Mouse (Mus musculus) Patski (cell line): ENCODE data around the gene Adgrg6. TPM values are rescaled to one million over a fixed set of nuclear protein-coding genes. Genes with fewer than 3 reads are reported as not detected.

ENCODE experiments used
- ATAC-seq: fragments of 100-300 bp; one replicate; pipeline ENCODE4 v1.8.0; 2021
- CTCF ChIA-PET: fragments of 350-600 bp; sonication (Branson Sonifier 250); formaldehyde crosslinking; loops from one replicate; lab custom pipeline; 2022; ENCODE audit warnings: inconsistent platforms; lab: Charles Lee
- POLR2A ChIA-PET: fragments of 350-600 bp; sonication (Branson Sonifier 250); formaldehyde crosslinking; loops from one replicate; lab custom pipeline; 2022; ENCODE audit warnings: antibody characterized with exemption, inconsistent platforms; lab: Charles Lee
- DNase-seq: peaks from one replicate; pipeline ENCODE4 v3.0.0-alpha.2; 2011; ENCODE audit warnings: low read depth, low spot score
- H3K27me3 ChIP-seq: fragments of 371-371 bp; one replicate; pipeline ENCODE4 v1.5.1; 2021
- CTCF ChIP-seq: fragments of 100-300 bp; IDR thresholded peaks from one replicate; pipeline ENCODE4 v1.5.1; 2021
- in situ Hi-C: fragments of 300-500 bp; cut with MboI; formaldehyde crosslinking; loops from 3 replicates; pipeline ENCODE4 v1.11.1; 2018; ENCODE audit warnings: low pct_unique_long_range_greater_than_20kb, mixed read lengths
- polyA plus RNA-seq: library from polyadenylated mRNA; unstranded; gene quantifications from one replicate; pipeline ENCODE4 v1.2.3, GENCODE M21; 2021

Adgrg6 gene
- polyA plus RNA-seq, 1 experiment from 2014 or later: 43.0 TPM

GRCm38 (mm10) chr10:14495658-14496057 is 49.8 kb downstream of the Adgrg6 start:
- ATAC-seq (no peak), DNase-seq (no peak)
- H3K27me3 ChIP-seq: no peaks in the 10 kb centered on the region
- ChIA-PET CTCF (no interaction called here), POLR2A (no interaction called here)
- TF ChIP-seq CTCF: no peak
- in situ Hi-C loops: no loop called here

- H3K27me3 ChIP-seq: no peaks in the 10 kb centered on the region
- TF ChIP-seq CTCF: no peak
- ATAC-seq: no peak
- CTCF ChIA-PET: no interaction called here
- in situ Hi-C loops: no loop called here
- POLR2A ChIA-PET: no interaction called here
- no peak for DNase-seq
Observed at GRCm38 (mm10) chr10:14495204-14495603, 50.3 kb downstream of the Adgrg6 start.

- ChIA-PET POLR2A (no interaction called here), CTCF (interaction anchor here (1.2 to 3.4 kb wide), 2 partner anchors 10 to 19 kb away, joined by 4 to 18 read pairs; no protein-coding TSS in a partner anchor)
- DNase-seq (no peak), ATAC-seq (no peak)
- no peaks in the 10 kb centered on the region for H3K27me3 ChIP-seq
- no peak for TF ChIP-seq CTCF
- in situ Hi-C loops: no loop called here
Observed at GRCm38 (mm10) chr10:14491838-14492237, 53.6 kb downstream of the Adgrg6 start.

- no peaks in the 10 kb centered on the region for H3K27me3 ChIP-seq
- ATAC-seq (no peak), DNase-seq (no peak)
- CTCF ChIA-PET: interaction anchor here (0.7 to 3.3 kb wide), 4 partner anchors 8 to 14 kb away, joined by 3 to 18 read pairs (median 3); no protein-coding TSS in a partner anchor
- TF ChIP-seq CTCF: no peak
- in situ Hi-C loops: no loop called here
- POLR2A ChIA-PET: interaction anchor here (1.0 kb wide), 1 partner anchor 11 kb away, joined by 3 read pairs; no protein-coding TSS in a partner anchor
Observed at GRCm38 (mm10) chr10:14483257-14483656, 62.2 kb downstream of the Adgrg6 start.

- no peak for ATAC-seq
- CTCF ChIA-PET: interaction anchor here (0.7 to 3.3 kb wide), 3 partner anchors 9 to 12 kb away, joined by 3 to 18 read pairs (median 3); no protein-coding TSS in a partner anchor
- in situ Hi-C loops: no loop called here
- POLR2A ChIA-PET: interaction anchor here (1.0 kb wide), 1 partner anchor 12 kb away, joined by 3 read pairs; no protein-coding TSS in a partner anchor
- no peak for TF ChIP-seq CTCF
- DNase-seq: no peak
- H3K27me3 ChIP-seq: no peaks in the 10 kb centered on the region
Observed at GRCm38 (mm10) chr10:14482483-14482882, 63.0 kb downstream of the Adgrg6 start.

GRCm38 (mm10) chr10:14480928-14481327 is 64.5 kb downstream of the Adgrg6 start:
- no peak for TF ChIP-seq CTCF
- DNase-seq (no peak), ATAC-seq (no peak)
- POLR2A ChIA-PET: interaction anchor here (0.8 kb wide), 1 partner anchor 10 kb away, joined by 4 read pairs; no protein-coding TSS in a partner anchor
- CTCF ChIA-PET: interaction anchor here (3.3 kb wide), 1 partner anchor 10 kb away, joined by 18 read pairs; no protein-coding TSS in a partner anchor
- H3K27me3 ChIP-seq: no peaks in the 10 kb centered on the region
- in situ Hi-C loops: no loop called here

- no peaks in the 10 kb centered on the region for H3K27me3 ChIP-seq
- no peak for ATAC-seq
- no peak for DNase-seq
- in situ Hi-C loops: no loop called here
- POLR2A ChIA-PET: no interaction called here
- TF ChIP-seq CTCF: no peak
- CTCF ChIA-PET: interaction anchor here (1.2 kb wide), 1 partner anchor 63 kb away, joined by 4 read pairs; no protein-coding TSS in a partner anchor
Observed at GRCm38 (mm10) chr10:14476393-14476792, 69.1 kb downstream of the Adgrg6 start.

GRCm38 (mm10) chr10:14475641-14476040 is 69.8 kb downstream of the Adgrg6 start:
- in situ Hi-C loops: no loop called here
- TF ChIP-seq CTCF: no peak
- H3K27me3 ChIP-seq: no peaks in the 10 kb centered on the region
- CTCF ChIA-PET: interaction anchor here (1.2 kb wide), 1 partner anchor 64 kb away, joined by 4 read pairs; no protein-coding TSS in a partner anchor
- POLR2A ChIA-PET: no interaction called here
- ATAC-seq (no peak), DNase-seq (no peak)

GRCm38 (mm10) chr10:14474541-14475305 is 70.7 kb downstream of the Adgrg6 start:
- ChIA-PET POLR2A (no interaction called here), CTCF (interaction anchor here (0.9 to 1.6 kb wide), 2 partner anchors 8 to 10 kb away, joined by 3 read pairs; no protein-coding TSS in a partner anchor)
- in situ Hi-C loops: no loop called here
- H3K27me3 ChIP-seq: no peaks in the 10 kb centered on the region
- DNase-seq (no peak), ATAC-seq (no peak)
- TF ChIP-seq CTCF: no peak

GRCm38 (mm10) chr10:14471039-14471550 is 74.4 kb downstream of the Adgrg6 start:
- in situ Hi-C loops: no loop called here
- no peak for DNase-seq
- no peaks in the 10 kb centered on the region for H3K27me3 ChIP-seq
- ATAC-seq: no peak
- POLR2A ChIA-PET: interaction anchor here (1.0 kb wide), 1 partner anchor 10 kb away, joined by 4 read pairs; no protein-coding TSS in a partner anchor
- TF ChIP-seq CTCF: no peak
- CTCF ChIA-PET: interaction anchor here (1.2 to 1.7 kb wide), 2 partner anchors 9 to 47 kb away, joined by 3 to 4 read pairs; no protein-coding TSS in a partner anchor
